Mouse (Mus musculus): ENCODE data around the gene Sgms1. TPM values are rescaled to one million over a fixed set of nuclear protein-coding genes. Genes with fewer than 3 reads are reported as not detected.

Sgms1 gene
- polyA plus RNA-seq, 1 experiment = 18.2 TPM

DNA sequence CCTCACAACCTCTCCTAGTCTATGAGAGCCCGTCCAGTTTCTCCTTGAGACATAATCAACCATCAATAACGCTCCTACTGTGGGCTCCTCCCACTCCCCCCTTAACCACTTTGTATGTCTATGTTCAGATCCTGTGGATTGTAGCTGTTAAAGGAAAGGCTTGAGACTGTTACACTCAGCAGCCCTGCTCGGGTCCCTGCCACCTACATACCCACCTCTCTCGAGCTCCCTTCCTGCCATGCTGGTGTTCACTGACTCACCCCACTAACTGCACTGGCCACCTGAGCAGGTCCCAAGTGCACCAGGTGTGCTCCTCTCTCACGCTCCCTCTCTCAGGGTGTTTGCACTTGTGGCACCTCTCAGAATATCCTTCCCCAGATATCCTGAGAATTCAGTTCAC is 215.0 kb downstream of the Sgms1 start:
- no peak for TF ChIP-seq GATA1 (IDR thresholded peaks at IDR 0.05; ENCODE audit: low read length)

DNA sequence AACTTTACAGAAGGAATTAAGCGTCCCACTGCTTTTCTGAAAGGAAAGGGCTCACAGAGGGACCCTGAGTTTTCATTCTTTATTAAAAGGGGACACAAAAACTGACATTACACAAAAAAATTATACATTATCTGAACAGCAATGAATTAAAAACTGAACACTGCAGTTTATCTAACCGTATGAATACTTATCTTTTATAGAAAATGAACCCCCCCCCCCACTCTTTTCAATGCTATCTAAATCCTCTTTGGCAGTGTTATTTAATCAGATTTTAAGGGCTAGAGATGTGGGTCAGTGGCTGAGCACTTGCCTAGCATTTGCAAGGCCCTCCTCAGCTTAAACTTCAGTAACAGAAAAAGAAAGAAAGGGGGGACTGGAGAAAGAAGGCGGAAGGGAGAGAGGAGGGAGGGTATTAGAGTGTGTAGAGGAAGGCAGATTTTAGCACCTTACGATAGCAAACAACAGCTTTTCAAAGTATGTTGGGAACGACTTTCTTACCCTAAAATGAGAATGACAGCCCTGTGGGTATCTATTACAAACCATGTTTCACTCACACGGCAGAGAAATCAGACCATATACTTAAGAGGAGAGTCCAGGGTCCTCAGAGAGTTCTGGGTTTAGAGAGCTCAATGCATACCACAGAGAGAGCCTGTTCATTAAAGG is 215.9 kb downstream of the Sgms1 start:
- no peak for TF ChIP-seq GATA1 (IDR thresholded peaks at IDR 0.05; ENCODE audit: low read length)

DNA sequence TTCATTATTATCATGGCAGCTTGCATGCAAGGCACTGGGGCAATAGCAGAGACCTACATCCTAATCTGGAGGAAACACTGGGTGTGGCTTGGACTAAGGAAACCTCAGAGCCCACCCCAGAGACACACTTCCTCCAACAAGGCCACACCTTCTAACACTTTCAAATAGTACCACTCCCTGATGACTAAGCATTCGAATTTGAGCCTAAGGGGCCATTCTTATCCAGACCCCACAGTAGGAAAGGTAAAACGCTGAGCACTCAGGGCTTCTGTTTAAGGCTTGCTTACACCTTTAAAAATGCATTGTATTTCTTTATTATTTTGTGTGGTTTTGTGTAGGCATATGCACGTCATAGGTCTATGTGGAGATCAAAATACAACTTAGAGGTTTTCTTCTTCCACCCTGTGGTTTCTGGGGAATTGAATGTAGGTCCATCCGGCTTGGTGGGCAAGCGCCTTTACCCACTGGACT is 217.0 kb downstream of the Sgms1 start:
- TF ChIP-seq GATA1 (IDR thresholded peaks at IDR 0.05; ENCODE audit: low read length) = peak; percentile 12

DNA sequence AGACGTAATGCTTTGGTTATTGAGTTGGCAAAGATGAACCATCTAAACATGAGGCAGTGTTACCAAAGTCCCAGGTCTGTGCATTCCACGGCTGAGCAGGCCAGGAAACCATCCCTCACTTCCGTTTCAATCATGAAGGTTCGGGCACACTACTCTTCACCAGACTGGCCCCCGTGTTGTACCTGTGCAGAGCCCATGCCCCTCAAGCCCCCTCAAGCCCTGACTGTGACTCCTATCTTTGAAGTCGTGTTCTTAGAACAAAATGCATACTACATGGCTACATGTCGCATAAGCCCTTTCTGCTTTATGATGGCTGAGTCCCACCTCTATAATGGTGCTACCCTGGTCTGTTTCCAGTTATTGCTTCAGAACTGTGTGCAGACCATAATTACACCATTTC is 217.5 kb downstream of the Sgms1 start:
- no peak for TF ChIP-seq GATA1 (IDR thresholded peaks at IDR 0.05; ENCODE audit: low read length)

DNA sequence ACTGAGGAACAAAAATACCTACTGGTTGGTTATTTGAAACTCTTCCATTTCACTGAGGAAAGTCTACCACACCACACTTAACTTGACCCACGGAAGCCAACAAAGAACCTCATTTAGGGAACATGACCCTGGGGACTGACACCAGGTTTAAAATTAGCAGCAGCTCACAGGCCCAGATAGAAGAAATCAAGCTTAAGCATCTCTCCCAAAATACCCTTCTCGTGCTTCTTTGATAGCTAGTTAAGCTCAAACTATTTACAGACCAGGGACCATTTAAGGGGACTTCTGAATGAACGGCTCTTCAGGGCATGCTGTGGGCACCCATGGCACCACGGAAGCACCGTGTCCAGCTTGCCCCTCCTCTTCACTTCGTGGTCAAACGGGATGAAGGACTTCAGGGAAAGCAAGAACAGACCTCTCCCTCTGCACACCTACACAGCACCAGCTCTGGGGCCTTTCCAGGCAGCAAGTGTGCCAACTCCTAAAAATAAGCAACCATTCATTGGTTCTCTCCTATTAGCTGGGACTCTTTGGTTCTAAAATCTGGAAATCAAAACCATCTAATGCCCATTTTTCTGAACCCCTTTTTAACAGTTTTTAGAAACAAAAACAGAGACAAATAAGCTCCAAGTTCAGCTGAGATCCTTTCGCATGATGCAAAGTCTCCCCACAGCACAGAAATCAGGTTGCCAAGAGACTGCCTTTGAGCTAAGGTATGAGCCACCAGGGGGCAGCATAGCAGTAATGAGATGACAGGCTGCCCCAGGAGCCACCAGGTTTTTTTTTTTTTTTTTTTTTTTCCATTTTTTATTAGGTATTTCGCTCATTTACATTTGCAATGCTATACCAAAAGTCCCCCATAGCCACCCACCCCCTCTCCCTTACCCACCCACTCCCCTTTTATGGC is 219.6 kb downstream of the Sgms1 start:
- no peak for TF ChIP-seq GATA1 (IDR thresholded peaks at IDR 0.05; ENCODE audit: low read length)

DNA sequence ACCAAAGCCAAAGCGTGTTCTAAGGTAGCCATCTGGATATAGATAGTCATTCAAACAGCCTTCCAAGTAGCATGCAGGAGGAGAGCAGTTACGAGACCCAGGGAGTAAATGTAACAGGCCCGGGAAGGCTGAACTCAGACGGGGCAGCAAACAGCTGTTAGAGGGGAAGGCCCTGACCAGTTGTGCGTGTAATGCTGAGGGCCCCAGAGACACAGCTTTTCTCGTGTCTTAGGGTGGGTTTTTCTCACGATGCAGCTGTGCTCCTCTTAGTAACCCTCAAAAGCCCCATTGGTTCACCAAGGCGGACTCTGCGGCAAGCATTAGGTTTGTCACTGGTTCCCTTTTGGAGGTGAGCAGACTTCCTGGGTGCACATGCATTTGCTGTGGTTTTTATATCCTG is 221.5 kb downstream of the Sgms1 start:
- TF ChIP-seq GATA1 (IDR thresholded peaks at IDR 0.05; ENCODE audit: low read length) = no peak

DNA sequence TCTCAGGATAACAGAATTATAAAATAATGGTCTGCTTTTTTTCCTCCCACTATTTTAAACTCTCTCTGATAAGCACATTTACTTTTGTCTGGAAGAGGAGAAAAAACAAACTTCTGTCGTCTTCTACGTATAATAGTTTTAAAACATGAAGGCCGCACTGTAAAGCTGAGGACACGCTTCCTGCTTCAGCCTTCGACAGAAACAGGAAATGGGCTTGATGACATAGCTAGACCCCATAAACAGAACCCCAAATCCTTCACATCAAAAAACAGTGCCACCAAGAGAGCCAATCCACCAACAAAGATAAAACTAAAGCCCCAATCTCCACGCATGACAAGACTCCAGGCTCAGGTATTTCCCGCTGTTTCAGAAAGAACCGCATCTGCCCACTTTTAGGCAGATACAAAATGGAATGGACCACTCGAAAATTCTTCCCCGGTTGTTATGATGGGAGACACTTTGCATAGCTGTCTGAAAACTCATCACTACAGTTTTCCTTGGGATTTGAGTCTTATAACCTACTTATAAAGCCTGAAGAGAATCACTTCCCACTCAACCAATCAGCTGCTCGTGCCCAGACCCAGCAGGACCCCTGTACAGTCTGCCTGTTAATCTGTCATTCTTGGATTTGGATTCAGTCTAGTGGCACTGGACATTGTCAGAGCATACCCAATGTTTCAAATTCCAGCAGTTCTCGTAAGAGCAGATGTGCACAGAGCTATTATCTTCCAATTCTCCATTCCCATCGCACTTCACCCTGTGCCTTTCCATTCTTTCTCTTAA is 222.5 kb downstream of the Sgms1 start:
- TF ChIP-seq GATA1 (IDR thresholded peaks at IDR 0.05; ENCODE audit: low read length) = no peak

DNA sequence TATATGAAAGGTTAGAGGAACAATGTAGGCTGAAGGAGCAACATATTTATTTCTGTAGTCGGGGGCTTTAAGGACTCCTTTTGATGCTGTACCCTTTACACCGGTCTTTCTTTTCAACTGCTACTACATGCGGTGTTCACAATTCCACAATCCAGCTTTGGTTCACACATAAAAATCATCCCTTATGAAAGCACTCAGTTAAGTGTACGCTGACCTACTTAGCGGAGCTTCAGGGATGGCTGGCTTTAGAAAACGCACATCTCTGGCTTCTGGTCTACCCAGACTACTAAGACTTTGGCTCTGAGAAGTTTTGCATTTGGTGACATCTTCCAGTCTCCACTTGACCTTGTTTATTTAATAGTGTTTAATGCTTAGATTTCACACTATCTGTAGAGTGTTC is 223.8 kb downstream of the Sgms1 start:
- TF ChIP-seq GATA1 (IDR thresholded peaks at IDR 0.05; ENCODE audit: low read length) = no peak

DNA sequence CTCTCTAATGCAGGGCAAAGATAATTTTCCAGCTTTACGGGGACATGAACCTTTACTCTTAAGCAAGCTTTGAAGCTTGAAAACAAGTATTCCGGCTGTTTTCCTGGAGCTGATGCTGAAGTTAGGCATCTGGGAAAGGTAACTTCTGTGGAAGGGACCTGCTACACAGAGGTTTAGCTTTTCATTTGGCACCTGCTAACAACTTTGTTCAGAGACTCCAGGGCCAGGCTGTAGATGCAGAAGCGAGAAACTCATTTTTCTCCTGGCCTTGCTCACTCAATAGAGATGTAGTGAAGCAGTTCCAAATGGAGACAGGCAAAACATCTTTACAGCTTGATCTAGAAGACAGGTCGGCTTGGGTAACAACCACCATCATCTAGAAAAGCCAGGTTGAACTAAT is 225.4 kb downstream of the Sgms1 start:
- no peak for TF ChIP-seq GATA1 (IDR thresholded peaks at IDR 0.05; ENCODE audit: low read length)

DNA sequence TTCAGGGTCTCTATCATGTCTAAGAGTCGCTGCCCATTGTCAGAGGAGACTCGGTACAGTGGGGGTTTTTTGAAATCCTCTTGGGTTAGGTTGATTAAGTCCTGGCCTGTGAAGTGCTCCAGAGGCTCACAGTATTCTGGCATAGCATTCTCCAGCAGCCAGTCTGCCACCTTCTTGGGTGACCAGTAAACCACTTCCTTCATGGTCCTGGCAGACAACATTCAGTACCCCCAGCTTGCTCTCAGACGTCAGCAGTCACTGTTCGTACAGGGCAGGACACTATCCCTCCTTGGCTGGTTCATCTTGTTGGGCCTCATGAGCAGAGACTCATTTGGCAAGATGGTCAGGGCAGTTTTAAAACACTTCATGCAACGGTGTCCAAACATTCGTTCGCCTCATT is 229.6 kb downstream of the Sgms1 start:
- TF ChIP-seq GATA1 (IDR thresholded peaks at IDR 0.05; ENCODE audit: low read length) = no peak

DNA sequence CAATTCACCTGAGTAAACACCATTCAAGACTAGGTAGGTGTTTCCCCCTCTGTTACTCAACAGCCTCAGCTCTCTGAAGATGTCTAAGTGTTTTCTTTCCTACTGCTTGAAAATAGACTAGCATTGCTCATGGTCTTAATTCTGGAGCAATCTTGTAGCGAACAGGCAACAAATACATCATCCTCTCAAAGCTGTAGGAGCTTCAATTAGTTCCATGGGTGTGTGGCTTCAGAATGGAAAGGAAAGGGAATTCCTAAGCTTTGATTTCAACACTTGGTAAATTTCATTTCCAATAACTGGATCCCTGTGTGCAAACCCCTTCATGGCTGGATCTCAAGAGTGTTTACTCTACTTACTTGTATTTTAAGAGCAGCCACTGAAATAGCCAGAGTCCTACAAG is 230.3 kb downstream of the Sgms1 start:
- TF ChIP-seq GATA1 (IDR thresholded peaks at IDR 0.05; ENCODE audit: low read length) = no peak

DNA sequence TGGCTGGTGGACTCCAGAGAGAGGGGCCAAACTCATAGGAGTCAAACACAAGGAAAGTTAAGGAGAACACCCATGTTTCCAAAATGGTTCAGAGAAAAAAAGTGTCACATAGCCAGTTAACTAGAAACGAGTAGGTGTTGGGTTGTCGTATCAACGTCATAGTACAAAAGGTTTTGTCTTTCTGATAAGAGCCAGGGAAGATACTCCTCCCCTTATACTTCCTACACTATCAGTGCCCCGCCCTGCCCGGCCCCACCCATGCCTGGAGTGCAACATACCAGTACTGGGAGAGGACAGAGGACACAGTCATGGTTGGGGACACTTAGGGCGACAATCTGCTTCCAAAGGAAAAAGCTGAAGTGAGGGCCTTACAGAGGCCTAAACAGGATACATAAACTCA is 232.5 kb downstream of the Sgms1 start:
- peak; percentile 19 for TF ChIP-seq GATA1 (IDR thresholded peaks at IDR 0.05; ENCODE audit: low read length)

DNA sequence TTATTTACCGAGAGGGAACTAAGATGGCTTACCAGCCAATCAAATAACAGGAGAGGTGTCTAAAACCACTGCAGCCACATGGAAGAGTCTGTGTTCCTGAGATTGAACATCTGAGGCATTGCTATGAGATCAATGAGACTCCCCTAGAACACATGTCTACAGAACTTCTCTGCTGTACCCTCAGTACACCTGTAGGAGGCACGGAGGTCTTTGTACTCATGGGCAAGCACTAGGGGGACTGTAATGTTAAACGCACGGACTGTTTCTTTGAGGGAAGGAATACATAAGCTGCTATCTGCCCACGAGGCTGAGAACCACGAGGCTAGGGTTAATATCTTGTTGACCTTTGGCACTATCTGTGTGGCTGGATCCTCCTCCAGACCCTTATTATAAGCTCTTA is 237.0 kb downstream of the Sgms1 start:
- TF ChIP-seq GATA1 (IDR thresholded peaks at IDR 0.05; ENCODE audit: low read length) = no peak

DNA sequence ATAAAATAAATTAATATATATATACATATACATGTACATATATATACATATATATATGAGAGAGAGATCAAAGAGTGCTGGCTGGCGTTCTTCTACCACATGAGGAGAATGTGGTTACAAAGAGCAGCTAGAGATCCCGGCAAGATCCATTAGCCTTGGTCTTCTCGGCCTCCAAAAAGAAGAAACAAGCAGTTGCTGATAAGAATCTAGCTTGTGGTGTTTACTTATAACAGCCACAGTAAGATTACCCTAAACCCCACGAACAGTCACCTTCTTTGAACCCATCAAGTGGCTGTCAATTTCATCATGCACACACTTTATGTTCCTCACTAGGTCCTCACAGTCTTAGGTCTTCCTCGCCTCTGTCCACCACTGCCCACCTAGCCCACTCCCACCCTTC is 240.8 kb downstream of the Sgms1 start:
- no peak for TF ChIP-seq GATA1 (IDR thresholded peaks at IDR 0.05; ENCODE audit: low read length)

DNA sequence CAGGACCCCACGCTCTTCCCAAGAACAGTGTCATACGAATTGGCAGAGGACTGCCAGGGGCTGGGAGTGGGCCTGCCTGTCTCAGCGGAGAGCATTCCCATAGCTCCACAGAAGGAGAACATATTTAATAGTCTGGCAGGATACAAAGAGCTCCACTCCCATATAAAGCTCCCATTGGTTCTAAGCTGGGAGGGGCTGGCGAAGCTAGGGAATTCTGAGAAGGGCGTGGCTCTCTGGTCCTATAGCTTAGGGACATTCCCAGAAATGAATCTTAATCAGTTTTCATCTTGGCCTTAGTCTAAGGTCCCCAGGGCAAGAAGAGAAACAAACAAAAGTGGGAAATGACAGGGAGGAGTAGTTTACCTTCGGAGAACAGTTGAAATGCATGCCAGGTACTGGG is 247.1 kb downstream of the Sgms1 start:
- no peak for TF ChIP-seq GATA1 (IDR thresholded peaks at IDR 0.05; ENCODE audit: low read length)

Data from G1E-ER4 (cell line).